Mouse (Mus musculus): ENCODE measurements at regions not wholly inside any gene's neighbourhood (a gene's known extent, or its start where the extent isn't known, plus 50 kb on each side); places are given as distances from the start of the nearest gene placed in this dataset.

DNA sequence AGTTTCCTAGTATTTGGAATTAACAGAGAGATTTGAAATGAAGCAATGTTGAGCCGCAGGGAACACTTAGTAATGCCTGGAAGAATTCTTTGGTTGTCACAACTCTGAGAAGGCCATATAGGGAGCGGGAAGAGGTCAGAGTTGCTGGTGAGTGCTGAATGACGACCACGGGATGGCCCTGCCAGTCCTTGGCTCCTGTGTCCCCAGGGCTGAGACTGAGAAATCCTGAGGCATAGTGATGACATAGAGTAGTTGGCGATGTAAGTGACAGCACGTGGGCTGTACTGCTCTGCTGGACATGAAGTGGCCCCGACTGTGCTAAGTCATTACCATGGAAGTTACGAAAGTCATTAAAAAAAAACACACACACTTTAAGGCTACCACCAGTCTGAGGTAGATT, 190.1 kb upstream of the Klf4 start:
- DNase-seq = no peak

DNA sequence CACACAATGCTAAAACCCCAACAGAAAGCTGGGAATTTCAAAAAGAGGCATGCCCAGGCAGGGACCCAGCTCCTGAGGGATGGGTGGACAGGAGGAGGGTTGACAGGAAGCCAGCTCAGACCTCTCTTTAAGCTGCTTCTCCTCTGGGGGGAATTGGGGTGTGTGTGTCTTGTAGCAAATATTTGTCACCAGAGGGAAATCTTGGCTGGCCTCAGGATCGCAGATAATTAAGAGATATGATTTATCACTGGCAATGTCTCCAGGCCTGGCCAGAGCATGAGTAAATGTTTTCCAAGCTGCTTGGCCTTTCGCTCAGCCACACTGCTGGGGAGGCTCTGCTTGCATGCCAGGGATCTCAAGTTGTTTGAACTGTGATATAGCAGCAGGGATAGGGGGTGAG, 189.6 kb upstream of the Klf4 start:
- DNase-seq = no peak
- intact Hi-C loops (cut with DNase I) = no loop called here

More for the DNA sequence above, 190.1 kb upstream of the Klf4 start:
- intact Hi-C loops (cut with DNase I) = no loop called here

DNA sequence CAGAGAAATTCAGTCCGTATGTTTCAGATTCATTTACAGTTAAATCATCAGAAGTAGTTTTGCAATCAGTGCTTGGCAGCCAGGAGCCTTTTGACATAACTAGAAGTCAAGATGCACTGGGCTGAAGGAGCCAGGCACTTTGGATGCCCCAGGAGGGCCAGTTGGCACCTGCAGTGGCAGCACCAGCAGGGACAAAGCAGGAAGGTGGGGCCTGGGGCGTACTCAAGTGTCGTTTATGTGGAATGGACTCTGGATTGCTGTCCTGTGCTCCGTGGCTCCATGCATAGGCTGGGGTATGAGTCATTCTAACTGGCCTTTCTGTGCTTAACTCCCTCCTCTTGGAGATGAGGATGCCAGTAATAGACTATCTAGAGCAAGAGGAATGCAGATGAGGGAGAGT, 186.2 kb upstream of the Klf4 start:
- DNase-seq = no peak
- intact Hi-C loops (cut with DNase I) = loop anchor here (10.0 kb wide), 1 partner anchor 776 kb away; no protein-coding TSS in a partner anchor

DNA sequence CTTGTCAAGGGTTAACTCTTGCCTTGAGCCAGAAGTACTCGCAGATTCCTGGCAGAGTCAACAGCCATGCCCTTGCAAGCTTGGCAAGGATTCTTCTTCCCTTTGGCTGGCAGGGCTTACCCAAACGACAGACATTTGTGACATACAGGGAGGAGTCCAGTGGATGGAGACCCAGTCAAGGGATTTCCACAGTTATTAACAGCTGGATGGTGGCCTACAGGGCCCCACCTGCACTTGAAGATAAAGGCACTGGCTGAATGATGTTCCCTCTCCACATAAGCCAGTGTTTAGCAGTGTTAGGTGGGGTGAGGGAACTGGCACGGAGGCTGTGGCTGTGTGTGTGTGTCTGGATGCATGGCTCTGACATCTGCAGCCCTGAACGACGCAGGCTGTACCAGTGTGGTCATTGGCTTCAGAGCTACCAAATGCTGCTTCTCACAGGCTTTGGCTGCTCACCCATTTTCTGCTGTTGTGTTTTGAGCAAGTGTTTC, 183.9 kb upstream of the Klf4 start:
- intact Hi-C loops (cut with DNase I) = loop anchor here (10.0 kb wide), 1 partner anchor 779 kb away; no protein-coding TSS in a partner anchor

DNA sequence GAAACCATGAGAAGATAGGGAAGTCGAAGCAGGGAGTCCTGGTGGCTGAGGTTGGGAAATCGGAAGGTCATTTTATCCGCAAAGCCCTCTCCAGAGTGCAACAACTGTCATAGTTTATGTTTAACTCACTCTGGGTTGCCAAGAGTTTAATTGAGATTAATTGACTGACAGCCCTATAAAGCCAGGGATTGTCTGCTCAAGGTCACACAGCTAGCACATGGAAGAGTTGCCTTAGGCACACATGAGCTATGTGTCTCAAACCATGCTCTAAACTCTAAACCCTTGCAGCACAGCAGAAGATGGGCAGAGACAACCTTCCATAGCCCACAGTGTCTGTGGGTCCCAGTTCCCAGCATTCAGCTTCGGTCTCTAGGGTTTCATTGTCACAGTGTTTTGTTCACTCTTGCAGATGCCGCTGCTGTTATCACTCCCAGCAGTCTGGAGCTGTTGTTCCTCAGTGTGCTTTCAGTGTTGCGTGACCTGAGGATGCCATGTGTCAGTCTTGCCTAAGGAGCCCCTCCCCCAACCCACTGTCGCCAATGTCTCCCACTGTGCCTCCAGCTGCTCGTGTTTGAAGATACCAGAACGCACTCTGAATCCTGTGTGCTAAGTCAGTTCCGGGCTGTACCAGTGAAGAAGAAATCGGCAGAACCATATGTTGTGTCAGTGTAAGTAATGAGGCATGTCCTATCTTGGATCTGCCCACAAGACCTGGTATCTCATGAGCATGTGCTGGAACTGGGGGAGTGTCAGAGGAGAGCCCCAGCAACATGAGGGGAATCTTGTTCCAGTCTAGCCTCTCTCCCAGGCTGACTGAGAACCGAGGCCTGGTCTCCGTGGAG, 179.5 kb upstream of the Klf4 start:
- intact Hi-C loops (cut with DNase I) = loop anchor here (10.0 kb wide), 1 partner anchor 783 kb away; no protein-coding TSS in a partner anchor

More for the DNA sequence above, 183.9 kb upstream of the Klf4 start:
- peak; percentile 63 to 64 for DNase-seq

DNA sequence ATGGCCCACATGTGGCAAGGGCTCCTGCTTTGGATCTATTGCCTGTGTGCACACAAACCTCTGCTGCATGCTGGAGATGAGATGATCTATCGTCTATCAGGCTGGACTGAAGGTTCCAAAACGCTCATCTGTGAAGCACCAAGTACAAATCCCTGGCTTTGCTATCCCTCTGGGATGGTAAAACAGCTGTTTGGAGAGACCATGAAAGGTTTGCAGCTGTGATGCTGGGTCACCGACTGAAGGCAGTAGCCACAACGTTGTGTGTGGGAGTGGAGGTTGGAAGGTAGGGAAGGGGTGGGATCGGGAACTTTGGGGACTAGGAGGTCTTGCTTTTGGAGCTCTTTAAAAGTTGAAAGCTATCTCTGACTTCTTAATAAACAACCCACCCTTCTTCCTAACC, 178.2 kb upstream of the Klf4 start:
- DNase-seq = no peak
- intact Hi-C loops (cut with DNase I) = loop anchor here (10.0 kb wide), 1 partner anchor 784 kb away; no protein-coding TSS in a partner anchor

More for the DNA sequence above, 179.5 kb upstream of the Klf4 start:
- no peak for DNase-seq

DNA sequence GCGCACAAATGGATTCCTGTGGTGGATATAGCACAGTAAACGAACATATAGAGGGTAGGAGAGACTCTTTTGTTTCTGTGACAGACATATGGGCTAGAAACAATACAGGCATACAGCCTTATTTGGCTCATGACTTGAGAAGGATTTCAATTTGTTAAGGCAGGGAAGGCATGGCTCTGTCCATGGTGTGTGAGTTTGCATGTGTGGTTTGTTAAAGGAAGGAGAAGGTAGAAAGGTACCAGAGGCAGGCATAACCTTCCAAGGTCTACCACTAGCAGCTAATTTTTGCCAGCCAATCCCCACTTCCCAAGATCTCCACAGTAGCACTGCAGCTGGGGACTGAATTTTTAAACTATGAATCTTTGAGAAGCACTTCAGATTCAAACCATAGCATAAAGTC, 176.5 kb upstream of the Klf4 start:
- intact Hi-C loops (cut with DNase I) = no loop called here
- DNase-seq = no peak

DNA sequence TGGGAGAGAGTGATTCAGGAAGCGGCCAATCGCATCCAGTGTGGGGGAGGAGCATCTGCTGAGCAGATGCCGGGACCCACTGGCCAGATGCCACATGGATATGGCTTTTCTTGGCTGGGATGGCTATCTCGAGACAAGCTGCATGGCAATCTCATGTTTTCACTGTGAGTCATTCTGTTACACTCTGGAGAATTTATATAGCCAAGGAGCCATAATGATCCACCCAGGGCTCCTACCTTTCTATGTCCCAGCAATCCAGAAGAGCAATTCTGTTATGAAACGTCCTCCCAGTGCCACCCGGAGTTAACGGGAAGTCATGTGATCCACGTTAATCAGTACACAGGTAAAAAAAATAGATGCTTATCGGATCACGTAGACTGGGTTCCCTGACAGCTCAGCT, 175.7 kb upstream of the Klf4 start:
- DNase-seq = no peak
- intact Hi-C loops (cut with DNase I) = no loop called here

DNA sequence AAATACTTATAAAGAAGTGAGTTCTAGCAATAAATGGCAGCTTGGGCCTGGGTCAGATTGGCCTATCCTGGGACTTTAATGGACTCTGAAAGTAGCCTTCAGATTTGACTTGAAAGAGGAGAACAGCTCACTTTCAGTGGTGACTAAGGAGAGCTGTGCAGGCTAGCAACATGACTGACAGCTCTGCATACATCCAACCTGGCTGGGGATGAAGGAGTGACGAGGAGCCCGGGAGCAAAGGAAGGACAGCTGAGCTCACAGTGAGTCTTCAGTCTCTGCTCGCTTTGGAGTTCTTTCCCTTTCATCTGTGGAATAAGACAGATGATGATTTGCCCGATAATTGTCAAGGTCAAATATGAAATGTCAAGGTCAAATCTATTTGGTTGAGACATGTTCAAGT, 172.7 kb upstream of the Klf4 start:
- intact Hi-C loops (cut with DNase I) = no loop called here

DNA sequence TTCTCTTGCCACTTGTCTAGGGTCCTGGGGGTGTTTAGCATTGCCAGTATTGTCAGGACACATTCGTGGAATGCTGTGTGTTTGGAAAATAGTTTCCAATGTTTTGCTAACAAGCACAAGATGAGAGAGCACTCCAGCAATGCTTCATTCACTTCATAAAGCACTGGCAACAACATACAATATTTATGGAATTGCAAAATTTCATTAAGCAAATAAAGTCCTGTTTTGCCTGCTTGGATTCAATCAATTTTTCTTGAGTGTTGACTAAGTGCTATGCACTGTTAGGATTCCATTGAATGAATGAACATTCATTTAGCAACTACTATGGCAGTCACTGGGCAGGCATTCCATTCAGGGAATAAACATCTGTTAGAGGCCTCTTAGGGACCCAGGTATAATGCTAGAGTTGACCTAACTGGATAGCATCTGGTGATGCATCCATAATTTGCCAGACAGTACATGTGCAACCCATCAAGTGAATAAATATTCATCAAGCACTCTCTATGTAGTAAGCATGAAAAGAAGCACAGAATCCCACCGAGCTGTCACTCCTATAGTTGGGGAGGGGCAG, 171.2 kb upstream of the Klf4 start:
- intact Hi-C loops (cut with DNase I) = no loop called here
- no peak for DNase-seq

More for the DNA sequence above, 172.7 kb upstream of the Klf4 start:
- DNase-seq = no peak

DNA sequence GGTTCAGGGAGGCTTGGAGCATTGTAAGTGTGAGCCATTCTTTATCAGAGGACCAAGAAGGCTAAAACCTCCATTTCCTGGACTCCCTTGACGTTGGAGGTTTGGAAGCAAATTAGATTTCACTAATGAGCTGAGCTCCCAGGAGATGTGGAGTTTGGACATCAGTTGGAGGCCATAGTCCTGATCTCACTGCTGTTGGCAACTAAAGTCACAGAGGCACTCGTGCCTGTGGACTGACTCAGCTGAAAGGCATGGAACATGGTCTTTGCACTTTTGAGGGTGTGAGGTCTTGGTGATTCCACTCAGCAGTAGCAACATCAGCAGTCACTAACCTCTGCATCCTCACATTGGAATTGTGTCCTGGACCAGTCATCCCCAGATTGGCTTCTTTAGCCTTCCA, 169.1 kb upstream of the Klf4 start:
- DNase-seq = no peak
- intact Hi-C loops (cut with DNase I) = no loop called here

DNA sequence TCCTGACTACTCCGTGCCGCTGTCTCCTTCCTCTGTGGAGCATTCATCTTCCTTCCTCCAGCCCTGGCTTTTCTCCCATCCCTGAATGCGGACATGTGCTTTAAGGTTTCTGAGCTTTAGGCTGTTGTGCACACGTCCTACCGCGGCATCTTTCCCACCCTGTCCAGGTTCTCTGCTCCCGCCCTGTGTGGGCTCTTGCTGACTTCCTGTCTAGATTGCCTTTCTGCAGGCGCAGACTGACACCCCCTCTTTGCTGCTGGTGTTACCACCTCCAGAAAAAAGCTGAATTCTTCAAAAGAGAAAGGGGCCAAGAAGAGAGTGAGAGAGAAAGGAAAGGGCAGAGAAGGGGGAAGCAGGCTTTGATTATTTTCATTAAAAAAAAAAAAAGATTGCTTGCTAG, 167.7 kb upstream of the Klf4 start:
- DNase-seq = no peak
- intact Hi-C loops (cut with DNase I) = no loop called here

DNA sequence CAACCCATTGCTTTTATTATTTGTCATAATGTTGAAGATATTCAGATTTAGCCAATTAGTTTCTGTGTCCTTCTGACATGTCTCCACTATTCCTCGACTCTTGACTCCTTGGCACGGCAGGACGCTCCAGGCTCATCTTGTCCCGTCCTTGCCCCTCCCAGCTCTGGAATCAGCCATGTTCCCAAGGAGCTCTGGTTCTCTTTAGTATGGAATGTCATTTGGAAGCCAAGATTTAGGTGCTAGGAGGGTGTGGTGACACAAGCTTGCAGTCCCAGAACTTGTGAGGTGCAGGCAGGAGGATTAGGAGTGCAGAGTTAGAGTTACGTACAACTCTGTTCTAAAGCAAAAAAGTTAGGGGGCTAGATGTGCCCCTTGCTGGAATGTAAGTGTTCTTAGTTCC, 166.9 kb upstream of the Klf4 start:
- DNase-seq = no peak
- intact Hi-C loops (cut with DNase I) = no loop called here

DNA sequence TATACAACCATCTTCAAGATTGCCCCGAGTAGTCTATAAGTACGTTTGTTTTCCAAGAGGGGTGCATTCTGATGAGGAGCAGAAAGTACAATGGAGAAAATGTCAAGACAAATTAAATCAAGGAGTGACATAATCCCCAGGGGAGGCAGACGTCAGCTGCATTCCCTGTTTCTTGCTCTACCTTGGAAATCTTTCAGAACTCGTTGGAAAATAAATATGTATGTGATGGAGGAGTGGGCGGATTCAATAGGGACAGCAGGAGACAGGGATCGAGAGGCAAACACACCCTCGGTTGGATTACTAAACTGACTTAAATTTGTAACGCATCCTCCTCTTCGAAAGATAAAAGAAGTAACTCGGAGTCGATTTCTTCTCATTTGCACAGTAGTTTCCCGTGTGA, 164.8 kb upstream of the Klf4 start:
- intact Hi-C loops (cut with DNase I) = no loop called here

DNA sequence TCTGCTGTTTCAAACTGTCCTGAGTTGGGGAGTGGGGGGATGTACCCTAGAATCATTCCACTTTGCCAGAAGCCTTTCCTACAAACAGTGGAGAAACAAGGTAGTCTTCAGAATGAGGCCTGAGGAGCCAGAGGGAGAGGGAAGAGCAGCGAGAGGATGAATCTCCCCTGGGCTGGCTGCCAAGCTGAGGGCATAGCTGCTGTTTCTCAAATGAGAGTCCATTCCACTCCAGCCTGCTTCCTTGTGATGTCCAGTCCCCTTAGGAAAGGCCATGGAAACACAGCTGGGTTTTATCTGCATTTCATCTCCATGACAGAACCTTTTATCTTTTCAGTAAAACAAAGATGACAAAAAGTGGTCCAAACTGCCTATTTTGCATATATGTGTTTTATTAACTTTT, 164.2 kb upstream of the Klf4 start:
- peak in 1 of 2 experiments; percentile 35 for DNase-seq
- intact Hi-C loops (cut with DNase I) = no loop called here

More for the DNA sequence above, 164.8 kb upstream of the Klf4 start:
- peak in 1 of 2 experiments; percentile 29 for DNase-seq

DNA sequence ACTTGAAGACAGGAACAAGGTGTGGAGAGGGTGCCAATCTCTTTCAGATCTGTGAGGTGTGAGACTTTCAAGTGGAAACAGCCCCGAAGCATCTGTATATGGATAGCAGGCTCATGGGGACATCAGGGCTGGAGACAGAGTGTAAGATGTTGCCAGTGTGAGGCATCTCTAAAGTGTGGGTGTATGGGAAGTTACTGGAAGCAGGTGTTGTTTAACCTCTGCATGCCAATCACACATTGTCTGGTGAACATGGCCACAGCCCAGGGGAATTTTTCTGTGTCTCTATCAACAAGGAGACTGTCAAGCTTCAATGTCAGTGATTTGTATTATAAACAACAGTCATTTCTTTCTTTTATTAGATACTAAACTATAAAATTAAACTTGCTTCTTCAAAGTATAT, 163.0 kb upstream of the Klf4 start:
- DNase-seq = no peak
- intact Hi-C loops (cut with DNase I) = no loop called here

DNA sequence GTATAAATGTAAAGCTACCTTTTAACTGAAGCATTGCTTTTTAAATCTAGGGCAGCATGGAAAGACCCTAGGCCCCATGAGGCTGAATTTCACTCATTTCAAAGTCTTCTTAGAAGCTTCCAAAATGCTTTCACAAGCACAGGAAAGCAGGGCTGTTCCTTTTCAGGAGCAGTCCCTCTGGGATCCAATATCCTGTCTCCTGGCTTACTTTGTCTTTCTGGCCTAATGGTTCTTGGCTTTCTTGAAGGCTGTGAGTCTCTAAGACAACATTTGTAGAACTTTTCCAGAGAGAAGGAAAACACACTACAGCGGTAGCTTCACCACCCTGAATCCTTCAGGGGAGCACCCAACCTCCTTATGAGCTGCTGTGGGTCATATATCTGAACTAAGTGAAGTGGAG, 157.2 kb upstream of the Klf4 start:
- DNase-seq = peak; percentile 41 to 44
- intact Hi-C loops (cut with DNase I) = no loop called here

DNA sequence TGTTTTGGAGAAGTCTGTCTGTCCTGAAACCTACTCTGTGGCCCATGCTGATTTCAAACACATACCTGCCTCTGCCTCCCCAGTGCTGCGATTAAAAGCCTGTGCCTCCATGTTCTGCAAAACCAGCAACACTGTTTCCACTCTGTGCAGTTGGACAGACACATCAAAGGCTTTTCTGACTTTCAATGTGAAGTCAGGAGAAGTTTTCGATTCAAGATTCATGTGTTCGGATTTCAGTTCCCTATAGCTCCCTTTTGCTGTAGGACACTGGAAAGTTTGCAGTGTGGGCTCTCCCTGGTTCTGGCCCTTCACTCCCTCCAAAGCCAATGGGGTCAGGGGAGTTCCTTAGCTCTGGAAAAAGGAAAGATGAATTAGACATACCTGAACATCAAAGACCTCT, 154.5 kb upstream of the Klf4 start:
- intact Hi-C loops (cut with DNase I) = no loop called here
- no peak for DNase-seq

DNA sequence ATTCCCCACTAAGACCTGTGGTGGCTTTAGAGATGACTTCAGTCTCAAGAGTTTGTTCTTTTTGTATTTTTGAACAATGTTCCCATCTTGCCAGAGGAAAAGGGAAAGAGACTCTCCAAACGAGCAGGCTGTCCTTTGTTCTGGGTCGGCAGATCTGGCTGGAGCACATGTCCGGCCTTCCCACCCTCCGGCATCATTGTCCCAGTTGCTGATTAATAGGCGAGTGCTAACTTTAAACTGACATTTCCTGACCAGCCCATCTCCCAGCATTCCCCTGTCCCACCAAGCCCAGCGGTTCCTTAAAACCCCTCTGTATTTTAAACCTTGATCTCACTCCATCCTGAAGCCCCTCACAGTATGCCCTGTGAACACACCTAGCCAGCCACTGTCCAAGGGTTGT, 140.0 kb upstream of the Klf4 start:
- peak; percentile 34 to 43 for DNase-seq

DNA sequence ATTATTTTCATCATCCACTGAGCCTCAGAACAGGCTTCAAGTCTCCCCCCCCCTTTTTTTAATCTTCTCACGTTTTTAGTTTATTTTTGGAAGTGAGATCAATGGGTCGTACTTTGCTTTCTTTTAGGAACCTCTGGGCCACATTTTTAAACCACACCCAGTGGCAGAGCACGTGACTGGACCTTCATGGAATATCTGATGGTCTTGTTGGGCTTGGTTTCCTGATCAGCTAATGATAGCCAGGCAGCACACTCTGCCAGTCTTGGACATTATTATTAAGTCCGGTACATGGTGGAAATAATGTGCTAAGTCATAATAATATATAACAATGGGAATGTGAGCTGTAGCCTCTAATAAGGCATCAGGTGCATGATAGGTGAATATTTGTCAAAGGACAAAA, 138.0 kb upstream of the Klf4 start:
- DNase-seq = no peak
- intact Hi-C loops (cut with DNase I) = no loop called here

More for the DNA sequence above, 140.0 kb upstream of the Klf4 start:
- intact Hi-C loops (cut with DNase I) = no loop called here

DNA sequence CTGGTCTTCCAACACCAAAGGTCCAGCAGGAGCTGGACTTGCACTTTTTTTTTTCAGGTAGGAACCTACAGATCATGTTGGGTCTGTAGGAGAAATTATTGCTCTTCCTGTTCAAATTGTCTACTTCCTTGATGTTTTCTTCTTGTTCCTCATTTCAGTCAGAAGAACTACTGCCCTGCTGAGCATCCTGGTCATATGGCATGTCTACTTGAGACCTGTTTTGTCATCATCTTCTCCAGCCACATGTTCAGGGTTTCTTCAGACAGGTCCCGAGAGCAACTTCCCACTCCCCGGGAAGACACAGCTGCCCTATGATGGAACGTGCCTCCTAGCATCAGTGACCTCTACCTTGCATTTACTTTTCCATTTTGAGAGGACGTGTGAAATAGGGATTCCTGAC, 132.6 kb upstream of the Klf4 start:
- intact Hi-C loops (cut with DNase I) = no loop called here
- DNase-seq = no peak

DNA sequence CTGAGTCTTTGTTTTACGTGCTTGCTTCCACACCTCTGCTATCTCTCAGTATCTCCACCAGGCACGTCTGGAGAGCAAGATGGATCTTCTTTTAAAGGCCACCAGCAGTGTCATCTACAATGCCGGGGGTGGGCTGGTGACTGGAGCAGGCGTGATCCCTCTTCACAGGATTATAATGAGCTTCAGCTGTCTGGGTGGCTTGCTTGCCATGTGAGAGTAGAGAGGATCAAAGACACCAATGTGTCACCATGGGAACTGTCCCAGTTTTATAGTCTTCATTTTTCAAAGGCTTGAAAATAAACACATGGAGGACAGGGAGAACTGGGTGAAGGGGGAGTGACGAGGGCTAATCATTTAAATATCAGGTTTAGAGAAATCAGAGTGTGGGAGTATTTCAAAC, 131.6 kb upstream of the Klf4 start:
- intact Hi-C loops (cut with DNase I) = no loop called here
- no peak for DNase-seq
